Mouse (Mus musculus) bone marrow macrophage, adult 2 months (primary cell): ENCODE data around the gene 1700024G13Rik.

Source experiments
- CTCF ChIP-seq: IDR thresholded peaks from 2 replicates; pipeline ENCODE4 v1.5.1; 2012; ENCODE audit warnings: low read depth, mild to moderate bottlenecking, low read length, moderate library complexity
- POLR2A ChIP-seq: IDR thresholded peaks from 2 replicates; pipeline ENCODE4 v1.6.1; 2012; ENCODE audit warnings: mild to moderate bottlenecking, low read depth, low read length, borderline replicate concordance

GRCm38 (mm10) chr14:32379395-32380098 is 8.6 kb downstream of the 1700024G13Rik start:
- no peak for TF ChIP-seq POLR2A
- TF ChIP-seq CTCF = no peak
